Mouse (Mus musculus): ENCODE data around the gene Nr3c2. TPM values are rescaled to one million over a fixed set of nuclear protein-coding genes. Genes with fewer than 3 reads are reported as not detected.

Gene Nr3c2
- polyA plus RNA-seq, 1 experiment: 11.7 TPM

DNA sequence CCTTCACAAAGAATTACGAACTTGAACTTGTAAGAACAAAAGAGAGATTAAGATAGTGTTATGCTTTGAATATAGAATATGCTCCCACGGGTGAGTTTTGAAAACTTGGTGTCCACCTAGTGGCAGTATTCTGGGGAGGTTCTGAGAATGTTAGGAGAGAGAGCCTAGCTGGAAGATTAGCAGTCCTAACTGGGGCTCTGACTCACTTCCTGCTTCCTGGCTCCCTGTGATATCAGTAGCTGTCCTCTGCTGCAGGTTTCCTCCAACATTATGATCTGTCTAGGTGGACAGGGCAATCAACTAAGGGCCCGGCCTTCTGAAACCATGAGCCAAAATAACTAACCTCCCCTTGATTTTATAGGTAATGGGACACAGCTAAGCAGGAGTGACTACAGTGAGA lies 385.2 kb downstream of the Nr3c2 start:
- WGBS: 88% methylated on average over 3 of the region's 3 CpGs

DNA sequence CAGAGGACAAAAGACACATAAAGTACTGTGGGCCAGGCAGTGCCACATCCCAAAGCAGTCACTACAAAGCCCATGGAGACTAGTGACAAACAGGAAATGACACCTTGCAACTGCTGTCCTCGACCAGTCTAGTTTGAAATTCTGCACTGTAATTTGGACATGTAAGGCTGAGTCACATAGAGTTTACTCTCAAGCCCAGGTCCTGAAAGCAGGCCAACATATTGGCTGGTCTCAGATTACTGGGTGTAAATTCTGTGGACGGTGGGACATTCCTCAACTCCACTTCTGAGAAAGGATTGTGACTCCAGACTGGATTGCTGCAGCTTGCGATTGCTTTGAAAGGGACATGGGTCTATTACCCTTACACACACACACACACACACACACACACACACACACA lies 388.8 kb downstream of the Nr3c2 start:
- no peak overlapping the region for H3K27ac ChIP-seq (ENCODE audit: insufficient read depth, low read length)
- 68% methylated on average over 3 of the region's 3 CpGs for WGBS
- TF ChIP-seq CTCF (IDR thresholded peaks at IDR 0.05; ENCODE audit: borderline replicate concordance, insufficient read depth, low read depth, low read length) (no peak), POLR2A (IDR thresholded peaks at IDR 0.05; ENCODE audit: borderline replicate concordance, insufficient read depth, low read length) (no peak)

More for the DNA sequence above, 385.2 kb downstream of the Nr3c2 start:
- no peak overlapping the region for H3K4me3 ChIP-seq (replicated peaks; ENCODE audit: insufficient read depth, low read depth, low read length)
- DNase-seq: no peak
- no peak for TF ChIP-seq CTCF (IDR thresholded peaks at IDR 0.05; ENCODE audit: borderline replicate concordance, insufficient read depth, low read depth, low read length)
- TF ChIP-seq POLR2A (IDR thresholded peaks at IDR 0.05; ENCODE audit: borderline replicate concordance, insufficient read depth, low read length): no peak
- H3K4me1 ChIP-seq (ENCODE audit: control insufficient read depth, insufficient read depth, low read length): no peaks in the 10 kb centered on the region
- H3K27me3 ChIP-seq (ENCODE audit: control insufficient read depth, insufficient read depth, low read length): no peaks in the 10 kb centered on the region
- no peak overlapping the region for H3K27ac ChIP-seq (ENCODE audit: insufficient read depth, low read length)

DNA sequence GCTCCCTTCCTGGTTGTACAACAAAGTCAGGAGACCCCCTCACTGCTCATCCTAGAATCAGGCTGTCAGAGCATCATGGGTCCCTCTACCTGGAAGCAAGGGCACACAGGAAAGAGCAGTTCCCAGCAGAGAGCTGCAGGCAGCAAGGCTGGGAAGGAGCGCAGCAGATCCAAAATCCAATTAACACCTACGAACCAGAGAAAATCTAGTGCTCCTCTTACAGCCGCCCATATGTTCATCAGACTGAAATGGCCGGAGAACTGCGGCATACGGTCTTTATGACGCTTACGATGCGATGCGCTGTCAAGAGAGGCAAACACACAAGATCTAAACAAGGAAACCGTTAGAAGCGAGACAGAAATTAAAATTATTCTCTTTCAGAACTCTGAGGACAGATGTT lies 389.2 kb downstream of the Nr3c2 start:
- no peak for TF ChIP-seq POLR2A (IDR thresholded peaks at IDR 0.05; ENCODE audit: borderline replicate concordance, insufficient read depth, low read length)
- TF ChIP-seq CTCF (IDR thresholded peaks at IDR 0.05; ENCODE audit: borderline replicate concordance, insufficient read depth, low read depth, low read length): no peak
- Histone ChIP-seq H3K27me3 (ENCODE audit: control insufficient read depth, insufficient read depth, low read length) (no peaks in the 10 kb centered on the region), H3K4me3 (replicated peaks; ENCODE audit: insufficient read depth, low read depth, low read length) (no peak overlapping the region), H3K4me1 (ENCODE audit: control insufficient read depth, insufficient read depth, low read length) (no peaks in the 10 kb centered on the region), H3K27ac (ENCODE audit: insufficient read depth, low read length) (no peak overlapping the region)
- WGBS: 87% methylated on average over 12 of the region's 12 CpGs
- no peak for DNase-seq

More for the DNA sequence above, 388.8 kb downstream of the Nr3c2 start:
- Histone ChIP-seq H3K4me3 (replicated peaks; ENCODE audit: insufficient read depth, low read depth, low read length) (no peak overlapping the region), H3K27me3 (ENCODE audit: control insufficient read depth, insufficient read depth, low read length) (no peaks in the 10 kb centered on the region), H3K4me1 (ENCODE audit: control insufficient read depth, insufficient read depth, low read length) (no peaks in the 10 kb centered on the region)
- DNase-seq: no peak

DNA sequence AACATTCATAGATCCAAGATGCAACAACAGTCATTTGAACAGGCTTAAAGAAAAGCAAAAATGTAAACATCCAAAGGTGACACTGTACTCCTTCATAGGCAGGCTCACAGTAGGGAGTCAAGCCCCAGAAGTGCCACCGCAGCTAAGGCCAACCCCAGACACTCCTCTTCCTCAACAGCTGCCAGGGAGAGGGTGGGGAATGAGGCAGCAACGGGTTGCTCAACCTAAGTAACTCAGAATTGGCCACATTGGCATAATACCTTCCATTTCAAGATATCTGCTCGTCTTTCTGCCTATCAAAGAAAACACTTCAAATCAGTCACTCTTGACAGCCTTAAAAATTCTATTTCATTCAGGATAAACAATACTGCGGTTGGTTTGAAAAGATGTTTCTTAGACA lies 392.9 kb downstream of the Nr3c2 start:
- H3K27ac ChIP-seq (ENCODE audit: insufficient read depth, low read length): no peak overlapping the region
- no peak for DNase-seq
- 54% methylated on average over 4 of the region's 4 CpGs for WGBS
- no peak overlapping the region for H3K4me3 ChIP-seq (replicated peaks; ENCODE audit: insufficient read depth, low read depth, low read length)
- H3K4me1 ChIP-seq (ENCODE audit: control insufficient read depth, insufficient read depth, low read length): no peaks in the 10 kb centered on the region
- no peak for TF ChIP-seq CTCF (IDR thresholded peaks at IDR 0.05; ENCODE audit: borderline replicate concordance, insufficient read depth, low read depth, low read length)
- TF ChIP-seq POLR2A (IDR thresholded peaks at IDR 0.05; ENCODE audit: borderline replicate concordance, insufficient read depth, low read length): no peak
- no peaks in the 10 kb centered on the region for H3K27me3 ChIP-seq (ENCODE audit: control insufficient read depth, insufficient read depth, low read length)

DNA sequence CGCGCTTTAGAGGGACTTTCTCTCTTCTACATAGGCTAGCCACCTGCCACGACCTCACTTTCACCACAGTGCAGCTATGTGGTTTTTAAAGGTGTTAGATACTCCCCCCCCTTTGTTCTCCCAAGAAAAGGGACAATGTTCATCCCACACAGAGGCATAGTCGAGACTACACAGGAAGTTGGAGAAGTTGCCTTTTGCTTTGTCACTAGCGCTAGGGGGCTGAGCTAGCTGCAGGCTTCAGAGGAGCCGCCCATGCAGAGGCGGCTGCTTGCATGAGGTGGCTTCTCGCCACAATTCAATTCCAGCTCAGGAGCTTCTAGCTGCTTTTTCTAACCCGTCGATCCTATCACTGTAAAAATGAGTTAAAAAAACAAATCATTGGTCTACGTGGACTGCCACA lies 393.4 kb downstream of the Nr3c2 start:
- TF ChIP-seq POLR2A (IDR thresholded peaks at IDR 0.05; ENCODE audit: borderline replicate concordance, insufficient read depth, low read length) (no peak), CTCF (IDR thresholded peaks at IDR 0.05; ENCODE audit: borderline replicate concordance, insufficient read depth, low read depth, low read length) (no peak)
- no peak for DNase-seq
- Histone ChIP-seq H3K27me3 (ENCODE audit: control insufficient read depth, insufficient read depth, low read length) (no peaks in the 10 kb centered on the region), H3K27ac (ENCODE audit: insufficient read depth, low read length) (no peak overlapping the region), H3K4me3 (replicated peaks; ENCODE audit: insufficient read depth, low read depth, low read length) (no peak overlapping the region), H3K4me1 (ENCODE audit: control insufficient read depth, insufficient read depth, low read length) (no peaks in the 10 kb centered on the region)
- 53% methylated on average over 11 of the region's 11 CpGs for WGBS

DNA sequence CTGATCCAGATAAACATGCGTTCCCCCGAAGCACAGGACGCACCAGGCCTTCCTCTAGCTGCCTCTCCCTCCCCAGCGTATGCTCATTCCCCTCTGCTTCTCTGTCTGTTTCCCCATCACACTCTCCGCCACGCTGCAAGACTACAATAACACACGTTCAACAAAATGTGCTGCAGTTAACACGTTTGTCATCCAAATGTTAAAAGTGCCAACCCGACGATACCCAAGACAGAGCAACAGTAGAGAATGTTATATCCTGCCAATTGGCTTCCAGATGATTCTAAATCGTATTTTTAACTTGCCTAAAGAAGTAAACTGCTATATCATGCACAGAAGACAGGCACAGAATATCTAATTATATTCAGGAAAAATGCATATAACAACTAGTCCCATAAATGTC lies 395.4 kb downstream of the Nr3c2 start:
- TF ChIP-seq CTCF (IDR thresholded peaks at IDR 0.05; ENCODE audit: borderline replicate concordance, insufficient read depth, low read depth, low read length) (no peak), POLR2A (IDR thresholded peaks at IDR 0.05; ENCODE audit: borderline replicate concordance, insufficient read depth, low read length) (no peak)
- H3K27me3 ChIP-seq (ENCODE audit: control insufficient read depth, insufficient read depth, low read length): no peaks in the 10 kb centered on the region
- 88% methylated on average over 11 of the region's 11 CpGs for WGBS
- H3K27ac ChIP-seq (ENCODE audit: insufficient read depth, low read length): no peak overlapping the region
- no peak overlapping the region for H3K4me3 ChIP-seq (replicated peaks; ENCODE audit: insufficient read depth, low read depth, low read length)
- DNase-seq: no peak
- H3K4me1 ChIP-seq (ENCODE audit: control insufficient read depth, insufficient read depth, low read length): no peaks in the 10 kb centered on the region

Measured in cerebellum, adult 2 months (tissue).